Mouse (Mus musculus): ENCODE results near the gene Efcab14. TPM values are rescaled to one million over a fixed set of nuclear protein-coding genes. Genes with fewer than 3 reads are reported as not detected.

The Efcab14 gene
- total RNA-seq (2021) (10 to 100 TPM; 38.7 to 40.1 TPM), polyA plus RNA-seq (2012; rRNA removed) (20.4 and 34.4 TPM in 2 replicates)
- long read RNA-seq, full-length matches to known transcripts, result 14 of 18 reads
- long read RNA-seq, partial matches to known transcripts, result 1 of 18 reads
- long read RNA-seq, other reads (novel, unspliced or antisense), result 3 of 18 reads

- peak within 1 kb of the TSS; percentile 85 for H3K9ac ChIP-seq (ENCODE audit: low read depth, low read length)
- no peaks in the 10 kb centered on the region for H3K79me2 ChIP-seq (replicated peaks; ENCODE audit: control insufficient read depth, insufficient read depth, low read length)
- H3K27me3 ChIP-seq (ENCODE audit: control insufficient read depth, insufficient read depth, low read length), result no peaks in the 10 kb centered on the region
- peaks cover 7% of the 10 kb centered on the region for H3K36me3 ChIP-seq (ENCODE audit: control insufficient read depth, insufficient read depth, low read length)
- DNase-seq, result peak; percentile 99
- peaks cover 3% of the 10 kb centered on the region for H3K4me1 ChIP-seq (ENCODE audit: control insufficient read depth, insufficient read depth, low read length)
- peak within 1 kb of the TSS; percentile 84 for H3K4me3 ChIP-seq
- under 1% methylated on average over 45 of the region's 45 CpGs for WGBS
- H3K27ac ChIP-seq, result peak within 1 kb of the TSS; percentile 88
- peak; percentile 65 for TF ChIP-seq CTCF (IDR thresholded peaks at IDR 0.05)
- TF ChIP-seq EP300 (IDR thresholded peaks at IDR 0.05; ENCODE audit: insufficient read depth, low read depth, low read length), result 0 out of 2 replicates have a peak, but pooled peaks have one; percentile 6
- peak; percentile 66 for TF ChIP-seq POLR2A (IDR thresholded peaks at IDR 0.05; ENCODE audit: insufficient read depth, low read depth, low read length)
- intact Hi-C loops (cut with DNase I), result loop anchor here (5.0 kb wide), 1 partner anchor 100 kb away; the partner anchor contains the start of gene Mknk1
Measured at GRCm38 (mm10) chr4:115737551-115738041, at the start of gene Efcab14. Efcab14 (plus strand) TSS chr4:115737744.

DNA sequence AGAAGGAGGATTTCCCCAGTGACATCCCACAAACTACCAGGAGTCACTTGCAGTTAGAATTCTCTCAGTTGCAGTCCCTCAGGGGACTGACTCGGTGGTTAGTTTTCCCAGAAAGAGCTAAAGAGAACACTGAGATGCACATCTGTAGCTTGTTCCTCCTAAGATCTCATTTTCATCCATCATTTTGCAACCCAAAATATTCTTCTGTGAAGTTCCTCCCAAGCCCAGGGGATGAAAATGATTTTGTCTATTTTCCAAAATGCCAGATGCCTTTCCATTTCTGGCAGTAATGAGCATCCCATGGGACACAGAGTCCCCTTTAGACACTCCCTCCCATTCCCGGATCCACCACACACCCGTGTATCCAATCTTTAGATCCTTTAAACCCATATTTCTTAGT, 36.1 kb upstream of the Efcab14 start:
- TF ChIP-seq EP300 (IDR thresholded peaks at IDR 0.05; ENCODE audit: insufficient read depth, low read depth, low read length) (no peak), CTCF (IDR thresholded peaks at IDR 0.05) (no peak), POLR2A (IDR thresholded peaks at IDR 0.05; ENCODE audit: insufficient read depth, low read depth, low read length) (no peak)
- H3K79me2 ChIP-seq (replicated peaks; ENCODE audit: control insufficient read depth, insufficient read depth, low read length), result no peaks in the 10 kb centered on the region
- H3K27me3 ChIP-seq (ENCODE audit: control insufficient read depth, insufficient read depth, low read length), result no peaks in the 10 kb centered on the region
- H3K4me1 ChIP-seq (ENCODE audit: control insufficient read depth, insufficient read depth, low read length), result peaks cover 1% of the 10 kb centered on the region
- H3K36me3 ChIP-seq (ENCODE audit: control insufficient read depth, insufficient read depth, low read length), result no peaks in the 10 kb centered on the region
- intact Hi-C loops (cut with DNase I), result loop anchor here (10.0 kb wide), 1 partner anchor 157 kb away; no protein-coding TSS in a partner anchor
- 32% methylated on average over 3 of the region's 3 CpGs for WGBS
- no peak overlapping the region for H3K9ac ChIP-seq (ENCODE audit: low read depth, low read length)
- H3K4me3 ChIP-seq, result no peak overlapping the region
- peak in 1 of 2 experiments; percentile 28 for DNase-seq
- peak overlapping the region; percentile 48 for H3K27ac ChIP-seq

- 86% methylated on average over 2 of the region's 2 CpGs for WGBS
- intact Hi-C loops (cut with DNase I), result loop anchor here (10.0 kb wide), 1 partner anchor 159 kb away; no protein-coding TSS in a partner anchor
- no peak overlapping the region for H3K27ac ChIP-seq
Measured at GRCm38 (mm10) chr4:115703927-115704505, 33.5 kb upstream of the Efcab14 start.

GRCm38 (mm10) chr4:115708974-115709593, 28.5 kb upstream of the Efcab14 start:
- no peak for TF ChIP-seq EP300 (IDR thresholded peaks at IDR 0.05; ENCODE audit: insufficient read depth, low read depth, low read length)
- TF ChIP-seq CTCF (IDR thresholded peaks at IDR 0.05), result no peak
- TF ChIP-seq POLR2A (IDR thresholded peaks at IDR 0.05; ENCODE audit: insufficient read depth, low read depth, low read length), result peak; percentile 41; the same call in 1 of the 2 replicates
- Histone ChIP-seq H3K79me2 (replicated peaks; ENCODE audit: control insufficient read depth, insufficient read depth, low read length) (no peaks in the 10 kb centered on the region), H3K27me3 (ENCODE audit: control insufficient read depth, insufficient read depth, low read length) (no peaks in the 10 kb centered on the region), H3K27ac (peak overlapping the region; percentile 90), H3K4me3 (peak overlapping the region; percentile 1), H3K36me3 (ENCODE audit: control insufficient read depth, insufficient read depth, low read length) (peaks cover 8% of the 10 kb centered on the region; the same call in 1 of the 2 replicates), H3K4me1 (ENCODE audit: control insufficient read depth, insufficient read depth, low read length) (peaks cover 10% of the 10 kb centered on the region), H3K9ac (ENCODE audit: low read depth, low read length) (no peak overlapping the region)
- 31% methylated on average over 13 of the region's 13 CpGs for WGBS
- peak; percentile 49 to 74 for DNase-seq
- intact Hi-C loops (cut with DNase I), result loop anchor here (1.0 to 10.0 kb wide), 3 partner anchors 23 to 164 kb away; partner anchors contain the start of gene Cyp4b1

More at GRCm38 (mm10) chr4:115703927-115704505, 33.5 kb upstream of the Efcab14 start:
- Histone ChIP-seq H3K4me1 (ENCODE audit: control insufficient read depth, insufficient read depth, low read length) (peaks cover 6% of the 10 kb centered on the region), H3K27me3 (ENCODE audit: control insufficient read depth, insufficient read depth, low read length) (no peaks in the 10 kb centered on the region), H3K9ac (ENCODE audit: low read depth, low read length) (no peak overlapping the region), H3K79me2 (replicated peaks; ENCODE audit: control insufficient read depth, insufficient read depth, low read length) (no peaks in the 10 kb centered on the region), H3K36me3 (ENCODE audit: control insufficient read depth, insufficient read depth, low read length) (peaks cover 8% of the 10 kb centered on the region; the same call in 1 of the 2 replicates), H3K4me3 (no peak overlapping the region)
- TF ChIP-seq CTCF (IDR thresholded peaks at IDR 0.05) (no peak), EP300 (IDR thresholded peaks at IDR 0.05; ENCODE audit: insufficient read depth, low read depth, low read length) (no peak), POLR2A (IDR thresholded peaks at IDR 0.05; ENCODE audit: insufficient read depth, low read depth, low read length) (no peak)
- DNase-seq, result no peak

DNA sequence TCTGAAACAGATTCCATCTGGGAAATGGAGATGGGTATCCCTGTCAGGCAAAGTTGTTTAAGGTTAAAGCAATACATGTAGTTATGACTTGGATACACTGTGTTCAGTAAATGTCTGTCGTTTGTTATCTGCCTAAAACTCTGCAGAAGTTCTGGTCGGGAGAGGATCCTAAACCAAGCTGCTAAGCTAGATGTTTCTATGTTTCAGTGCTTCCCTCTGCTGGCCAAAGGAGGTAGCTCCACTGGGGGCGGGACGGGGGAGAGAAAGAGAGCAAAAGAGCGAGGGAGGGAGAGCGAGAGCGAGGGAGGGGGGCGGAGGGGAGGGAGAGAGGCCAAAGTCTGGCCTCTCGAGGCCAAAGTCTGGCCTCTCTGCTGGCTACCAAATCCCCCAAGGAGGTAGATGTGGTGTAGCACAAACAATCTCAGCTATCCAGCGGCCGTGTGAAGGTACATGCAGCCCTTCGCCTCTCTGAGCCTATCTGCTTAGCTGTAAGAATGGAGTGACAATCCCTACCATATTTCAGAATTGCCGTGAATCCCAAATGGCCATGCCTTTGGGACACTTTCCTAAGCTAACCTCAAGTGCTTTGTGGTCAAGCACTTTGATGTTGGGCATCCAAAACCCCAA, 27.6 kb upstream of the Efcab14 start:
- WGBS, result 13% methylated on average over 13 of the region's 13 CpGs
- no peak overlapping the region for H3K9ac ChIP-seq (ENCODE audit: low read depth, low read length)
- peaks cover 10% of the 10 kb centered on the region for H3K4me1 ChIP-seq (ENCODE audit: control insufficient read depth, insufficient read depth, low read length)
- intact Hi-C loops (cut with DNase I), result loop anchor here (1.0 to 10.0 kb wide), 4 partner anchors 24 to 233 kb away; partner anchors contain the start of gene Cyp4b1
- H3K27ac ChIP-seq, result peak overlapping the region; percentile 90
- H3K79me2 ChIP-seq (replicated peaks; ENCODE audit: control insufficient read depth, insufficient read depth, low read length), result no peaks in the 10 kb centered on the region
- no peaks in the 10 kb centered on the region for H3K27me3 ChIP-seq (ENCODE audit: control insufficient read depth, insufficient read depth, low read length)
- H3K4me3 ChIP-seq, result no peak overlapping the region
- peak; percentile 84 for TF ChIP-seq CTCF (IDR thresholded peaks at IDR 0.05)
- TF ChIP-seq EP300 (IDR thresholded peaks at IDR 0.05; ENCODE audit: insufficient read depth, low read depth, low read length), result 0 out of 2 replicates have a peak, but pooled peaks have one; percentile 55
- no peak for TF ChIP-seq POLR2A (IDR thresholded peaks at IDR 0.05; ENCODE audit: insufficient read depth, low read depth, low read length)
- H3K36me3 ChIP-seq (ENCODE audit: control insufficient read depth, insufficient read depth, low read length), result peaks cover 8% of the 10 kb centered on the region; the same call in 1 of the 2 replicates
- peak; percentile 82 to 90 for DNase-seq

Data from heart, adult 2 months (tissue).